Mouse (Mus musculus) hindlimb bud, embryonic 11.5 days (tissue): ENCODE measurements at regions not wholly inside any gene's neighbourhood (a gene's known extent, or its start where the extent isn't known, plus 50 kb on each side); places are given as distances from the start of the nearest gene placed in this dataset.
"Not testable (repeated sequence)": the region's sequence is repeated elsewhere in the genome, so short reads cannot be mapped to it uniquely, and the experiment has no call there.

Experiments used
- DNase-seq: peaks from one replicate; pipeline ENCODE4 v3.0.0-alpha.2; 2012; ENCODE audit warnings: low read depth, low spot score; ENCODE audit errors: extremely low spot score

DNA sequence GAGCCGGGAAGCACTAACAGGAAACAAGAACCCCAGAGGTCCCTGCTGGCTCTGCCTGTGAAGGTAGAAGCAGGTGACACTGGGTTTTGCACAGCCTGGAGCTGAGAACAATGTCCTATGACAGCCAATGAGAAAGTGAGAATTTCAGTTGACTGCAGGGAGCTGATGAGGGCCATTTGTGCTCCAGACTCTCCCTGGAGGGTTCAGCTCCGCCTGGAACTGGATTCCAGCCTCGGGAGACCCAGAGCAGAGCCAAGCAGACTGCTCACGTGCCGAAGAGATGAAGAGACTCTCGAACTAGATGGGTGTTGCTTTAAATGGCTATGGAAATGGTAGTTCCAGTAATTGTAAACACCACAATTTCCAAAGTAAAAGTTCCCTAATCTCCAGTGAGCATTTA is 93.5 kb downstream of the Cand1 start:
- DNase-seq: no peak

GRCm38 (mm10) chr10:119142866-119143265 is 97.0 kb downstream of the Cand1 start:
- no peak for DNase-seq

DNA sequence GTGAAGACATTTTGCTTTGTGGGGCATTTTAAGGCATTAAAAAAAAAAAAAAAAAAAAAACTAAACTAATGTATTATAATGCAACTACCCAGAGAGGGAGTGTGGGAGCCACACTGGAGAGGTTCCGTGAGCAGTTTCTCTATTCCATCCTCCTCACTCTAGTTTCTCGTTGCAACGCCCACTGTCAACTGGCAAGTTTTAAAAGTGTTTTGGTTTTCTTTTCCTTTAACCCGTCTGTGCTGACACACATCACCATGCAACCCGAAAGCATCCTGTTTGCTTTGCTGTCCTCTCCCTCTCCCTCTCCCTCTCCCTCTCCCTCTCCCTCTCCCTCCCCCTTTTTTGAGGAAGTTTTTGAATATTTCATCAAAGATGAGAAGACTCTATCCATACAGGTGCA is 97.5 kb downstream of the Cand1 start:
- no peak for DNase-seq

GRCm38 (mm10) chr10:119138237-119138636 is 101.6 kb downstream of the Cand1 start:
- DNase-seq: no peak

GRCm38 (mm10) chr10:119135489-119135924 is 104.3 kb downstream of the Cand1 start:
- DNase-seq: no peak

DNA sequence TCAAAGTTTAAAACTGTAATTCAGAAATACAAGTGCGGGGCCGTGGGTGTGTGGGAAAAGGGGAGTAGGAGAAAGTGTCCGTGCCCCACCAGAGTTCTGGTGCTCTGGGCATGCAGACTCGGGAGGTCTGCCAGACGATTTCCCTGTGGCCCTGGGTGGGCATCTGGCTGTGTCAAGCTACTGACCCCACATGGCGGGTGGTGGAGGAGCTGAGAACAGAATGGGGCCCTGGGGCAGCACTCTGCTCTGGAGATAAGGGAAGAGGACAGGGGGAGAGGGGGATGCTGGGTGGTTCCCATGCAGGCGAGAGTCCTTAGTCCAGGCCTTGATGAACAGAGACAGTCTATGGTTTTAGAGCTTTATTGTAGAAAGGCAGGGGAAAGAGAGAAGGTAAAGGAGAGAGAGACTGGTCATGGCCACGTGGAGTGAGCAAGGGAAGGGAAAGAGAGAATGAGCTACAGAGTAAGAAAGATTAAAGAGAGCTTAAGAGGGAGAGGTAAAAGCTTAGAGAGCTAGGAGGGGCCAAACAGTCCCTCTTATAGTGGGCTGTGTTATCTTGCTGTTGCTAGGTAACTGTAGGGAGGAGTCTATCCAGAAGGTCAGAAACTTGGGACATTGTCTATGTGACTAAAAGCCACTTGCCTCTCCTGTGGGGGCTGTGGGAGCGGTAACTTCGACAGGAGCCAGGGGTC is 104.9 kb downstream of the Cand1 start:
- no peak for DNase-seq

DNA sequence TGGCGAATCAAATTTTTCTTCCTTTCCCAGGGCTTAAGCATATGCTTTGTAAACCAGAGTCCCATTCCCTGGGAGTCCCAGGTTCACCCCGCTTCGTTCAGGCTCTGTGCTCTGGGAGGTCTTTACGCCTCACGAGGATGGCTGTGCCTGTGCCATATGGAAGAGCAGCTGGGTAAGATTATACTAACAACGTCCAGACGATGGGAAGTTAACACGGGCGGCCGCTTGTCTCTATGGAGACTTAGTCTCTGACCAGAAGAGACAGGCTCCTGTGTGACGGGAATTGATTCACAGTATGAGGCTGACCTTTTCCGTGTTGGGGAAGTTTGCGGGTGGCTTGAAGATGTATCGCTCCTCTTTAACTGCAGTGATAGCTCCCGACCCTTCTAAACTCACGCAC is 107.9 kb downstream of the Cand1 start:
- DNase-seq: peak; percentile 26

DNA sequence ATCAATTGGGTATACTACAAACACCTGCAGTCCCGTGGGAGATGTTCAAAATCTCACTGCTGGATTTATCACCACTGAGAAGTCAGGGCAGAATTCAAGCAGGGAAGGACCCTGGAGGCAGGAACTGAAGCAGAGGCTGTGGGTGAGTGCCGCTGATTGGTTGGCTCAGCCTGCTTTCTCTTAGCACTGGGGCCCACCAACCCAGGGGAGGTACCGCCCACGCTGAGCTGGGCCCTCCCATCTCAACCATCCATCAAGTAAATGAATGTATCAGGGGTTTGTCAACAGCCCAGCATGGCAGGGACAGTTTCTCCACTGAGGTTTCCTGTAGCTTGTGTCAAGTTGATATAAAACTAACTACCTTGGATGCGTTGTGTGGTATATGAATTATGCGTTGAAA is 109.2 kb downstream of the Cand1 start:
- no peak for DNase-seq

- DNase-seq: no peak
Measured at GRCm38 (mm10) chr10:119128035-119128434, 111.8 kb downstream of the Cand1 start.

- no peak for DNase-seq
Measured at GRCm38 (mm10) chr10:119123517-119123916, 116.3 kb downstream of the Cand1 start.

- DNase-seq: no peak
Measured at GRCm38 (mm10) chr10:119122347-119122746, 117.5 kb downstream of the Cand1 start.

DNA sequence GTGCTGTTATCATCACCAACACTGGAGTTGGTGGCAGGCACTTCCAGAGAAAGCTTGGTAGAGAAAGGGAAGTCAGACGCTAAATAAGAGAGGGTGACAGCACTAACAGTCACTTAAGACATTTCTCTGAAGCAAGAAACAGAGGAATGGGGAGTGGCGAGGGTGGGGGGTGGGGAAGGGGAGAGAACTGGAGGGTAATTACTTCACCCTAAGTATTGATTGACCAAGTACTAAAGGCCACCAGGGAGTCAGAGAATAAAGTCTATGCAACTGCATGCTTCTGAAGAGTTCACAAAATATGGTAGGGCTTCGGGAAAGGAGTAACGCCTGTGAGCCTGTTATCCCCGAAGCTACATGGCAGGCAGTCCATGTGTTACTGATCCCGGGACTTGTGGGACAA is 118.3 kb downstream of the Cand1 start:
- DNase-seq: no peak

DNA sequence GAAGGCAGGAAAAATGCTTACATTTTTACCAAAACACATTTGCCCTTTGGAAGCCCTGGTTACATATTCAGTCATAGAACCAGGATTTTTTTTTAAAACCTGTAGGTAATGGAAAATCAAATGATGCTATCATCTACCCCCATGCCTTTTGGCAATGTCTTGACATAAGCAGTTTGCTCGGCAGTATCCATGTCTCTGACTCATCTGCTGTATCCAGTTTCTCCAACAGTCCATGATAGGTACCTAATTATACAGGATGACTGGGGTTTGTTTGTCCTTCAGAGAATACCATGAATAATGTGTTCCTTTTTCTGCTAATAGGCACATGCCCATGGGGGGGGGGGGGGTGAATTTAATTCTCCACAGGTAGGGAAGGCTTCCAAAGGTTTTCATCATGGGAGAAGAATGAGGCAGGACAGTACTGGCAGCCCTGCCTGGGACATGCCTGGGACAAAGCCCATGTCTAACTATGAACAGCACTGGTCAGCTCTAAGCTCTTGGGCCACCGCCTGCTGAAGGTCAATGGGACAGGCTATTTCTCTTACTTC is 122.9 kb downstream of the Cand1 start:
- no peak for DNase-seq

DNA sequence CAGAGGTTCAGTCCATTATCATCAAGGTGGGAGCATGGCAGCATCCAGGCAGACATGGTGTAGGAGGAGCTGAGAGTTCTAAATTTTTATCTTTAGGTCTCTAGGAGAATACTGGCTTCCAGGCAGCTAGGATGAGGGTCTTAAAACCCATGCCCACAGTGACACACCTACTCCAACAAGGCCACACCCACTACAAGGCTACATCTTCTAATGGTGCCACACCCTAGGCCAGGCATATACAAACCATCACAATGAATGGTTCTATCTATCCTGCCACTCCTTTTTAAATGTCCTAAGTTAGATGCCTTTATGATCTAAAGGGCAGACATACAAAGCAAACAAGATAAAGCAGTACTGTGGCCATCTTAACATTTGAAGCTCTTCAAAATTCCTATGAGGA is 124.7 kb downstream of the Cand1 start:
- not testable (repeated sequence) for DNase-seq

DNA sequence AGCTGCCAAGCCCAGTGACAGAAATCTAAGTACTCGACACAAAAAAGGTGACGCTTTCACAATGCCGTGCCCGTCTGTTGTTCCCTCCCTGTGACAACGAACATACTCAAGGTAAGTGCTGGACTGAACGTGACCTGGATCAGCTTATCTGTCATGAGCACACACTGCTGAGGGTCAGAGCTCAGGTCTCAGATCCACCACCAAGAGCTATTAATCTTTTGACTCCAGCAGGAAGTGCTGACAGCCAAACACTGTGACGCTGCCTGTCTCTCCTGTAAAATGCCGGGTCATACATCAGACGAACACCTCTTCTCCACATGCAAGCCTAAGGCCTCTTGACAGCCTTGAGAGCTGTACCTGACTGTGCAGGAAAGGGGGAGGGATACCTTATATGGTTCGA is 125.2 kb downstream of the Cand1 start:
- no peak for DNase-seq

DNA sequence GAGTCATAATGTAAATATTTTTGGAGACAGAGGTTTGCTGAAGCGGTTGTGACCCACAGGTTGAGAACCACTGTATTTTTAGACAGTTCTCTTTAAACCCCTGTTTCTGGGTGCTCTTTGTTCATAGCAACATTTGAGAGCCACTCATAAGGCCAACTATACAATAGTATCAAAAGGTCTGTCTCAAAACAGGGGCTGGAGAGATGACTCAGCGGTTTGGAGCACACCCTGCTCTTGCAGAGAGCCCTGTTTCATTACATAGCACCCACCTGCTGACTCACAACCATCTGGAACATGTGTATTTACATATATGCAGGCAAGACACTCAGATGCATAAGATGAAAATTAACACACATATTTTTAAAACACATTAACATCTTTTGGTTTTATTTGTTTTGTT is 128.0 kb downstream of the Cand1 start:
- DNase-seq: no peak

DNA sequence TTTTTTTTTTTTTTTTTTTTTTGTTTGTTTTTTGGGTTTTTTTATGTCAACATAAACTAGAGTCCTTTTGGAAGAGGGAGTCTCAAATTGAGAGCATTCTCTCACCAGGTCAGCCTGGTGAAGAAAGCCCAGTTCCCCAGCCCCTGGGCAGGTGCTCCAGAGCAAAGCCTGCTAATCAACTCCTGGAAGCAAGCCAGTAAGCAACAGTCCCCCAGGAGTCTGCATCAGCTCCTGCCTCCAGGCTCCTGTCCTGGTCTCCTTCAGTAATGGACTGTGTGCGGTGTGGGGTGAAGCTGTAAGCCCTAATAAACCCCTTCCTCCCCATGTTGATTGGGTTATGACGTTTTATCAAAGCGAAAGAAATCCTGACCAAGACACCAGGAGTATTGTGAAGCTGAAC is 128.4 kb downstream of the Cand1 start:
- no peak for DNase-seq

- no peak for DNase-seq
Measured at GRCm38 (mm10) chr10:119110614-119111013, 129.2 kb downstream of the Cand1 start.

- no peak for DNase-seq
Measured at GRCm38 (mm10) chr10:119109207-119109606, 130.6 kb downstream of the Cand1 start.

DNA sequence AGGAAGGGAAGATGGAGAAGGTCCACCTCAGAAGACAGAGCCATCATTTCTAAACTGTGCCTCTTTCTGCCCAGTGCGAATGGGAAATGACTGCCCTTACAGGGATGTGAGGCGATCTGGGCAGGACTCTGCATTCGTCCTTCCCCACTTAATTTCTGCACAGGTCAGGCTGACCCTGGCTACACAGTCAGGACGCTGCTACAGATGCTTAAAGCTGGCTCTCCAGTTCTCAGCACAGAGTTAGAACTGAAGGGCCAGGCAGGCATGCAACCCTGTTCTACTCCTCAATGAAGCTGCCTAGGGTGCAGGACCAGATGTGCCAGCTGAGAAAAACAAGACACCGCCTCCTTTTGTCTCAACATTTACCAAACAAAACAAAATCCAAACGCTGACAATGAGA is 132.1 kb downstream of the Cand1 start:
- no peak for DNase-seq

DNA sequence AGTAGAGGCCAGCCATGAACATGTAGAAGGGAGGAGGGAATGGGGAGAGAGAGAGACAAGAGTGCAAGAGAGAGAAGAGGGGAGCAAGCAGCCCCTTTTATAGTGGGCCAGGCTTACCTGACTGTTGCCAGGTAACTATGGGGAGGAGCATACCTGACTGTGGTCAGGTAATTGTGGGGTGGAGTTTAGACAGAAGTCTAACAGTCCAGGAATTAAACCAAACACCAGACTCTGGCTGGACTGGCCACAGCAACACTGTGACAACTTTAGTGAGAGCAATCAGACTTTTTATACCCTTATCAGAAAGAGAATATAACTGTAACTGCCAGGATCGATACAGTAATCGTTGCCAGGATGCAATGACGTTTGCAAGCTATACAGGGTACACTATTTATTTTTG is 133.8 kb downstream of the Cand1 start:
- DNase-seq: no peak

- no peak for DNase-seq
Measured at GRCm38 (mm10) chr10:119105279-119105881, 134.5 kb downstream of the Cand1 start.

DNA sequence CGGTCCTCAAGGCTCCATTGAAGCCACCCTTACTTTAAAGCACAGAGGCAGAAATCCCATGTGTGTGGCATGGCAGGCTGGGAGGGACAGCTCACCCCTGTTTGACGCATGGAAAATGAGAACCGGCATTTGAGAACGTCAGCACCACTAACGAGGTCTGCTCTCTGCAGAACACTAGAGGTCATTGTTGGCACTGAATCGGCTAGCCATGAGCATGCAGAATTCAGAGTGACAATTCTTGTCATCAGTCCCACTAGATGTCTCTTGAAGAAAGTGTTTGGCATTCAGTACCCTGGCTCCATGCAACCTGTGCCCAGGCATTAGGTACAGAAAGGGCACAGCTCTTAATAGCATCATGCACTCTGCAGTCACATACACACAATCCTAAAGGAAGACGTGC is 139.3 kb downstream of the Cand1 start:
- no peak for DNase-seq
